Mouse (Mus musculus): Measurements from ENCODE around the gene Rangrf. TPM values are rescaled to one million over a fixed set of nuclear protein-coding genes. Genes with fewer than 3 reads are reported as not detected.
"Not testable (repeated sequence)": the region's sequence is repeated elsewhere in the genome, so short reads cannot be mapped to it uniquely, and the experiment has no call there.

The Rangrf gene
- polyA plus RNA-seq, 1 experiment from 2014 or later, result 69.7 TPM

GRCm38 (mm10) chr11:68954408-68954807 lies 20.6 kb downstream of the Rangrf start:
- Histone ChIP-seq H3K27ac (peak overlapping the region; percentile 64), H3K9me3 (no peaks in the 10 kb centered on the region), H3K4me1 (replicated peaks) (peaks cover 28% of the 10 kb centered on the region), H3K4me3 (peak overlapping the region; percentile 51), H3K36me3 (no peaks in the 10 kb centered on the region), H3K27me3 (ENCODE audit: insufficient read depth, poor library complexity, severe bottlenecking) (peaks cover 79% of the 10 kb centered on the region)
- peak; percentile 29 for DNase-seq (ENCODE audit: low spot score)
- 2% methylated on average over 17 of the region's 17 CpGs for WGBS

- H3K27me3 ChIP-seq (ENCODE audit: insufficient read depth, poor library complexity, severe bottlenecking), result peaks cover 79% of the 10 kb centered on the region
- no peaks in the 10 kb centered on the region for H3K9me3 ChIP-seq
- peaks cover 28% of the 10 kb centered on the region for H3K4me1 ChIP-seq (replicated peaks)
- 4% methylated on average over 13 of the region's 13 CpGs for WGBS
- H3K36me3 ChIP-seq, result no peaks in the 10 kb centered on the region
- H3K4me3 ChIP-seq, result peak overlapping the region; percentile 51
- peak; percentile 25 for DNase-seq (ENCODE audit: low spot score)
- H3K27ac ChIP-seq, result no peak overlapping the region
These were observed 21.1 kb downstream of the Rangrf start for GRCm38 (mm10) chr11:68953903-68954302.

GRCm38 (mm10) chr11:68947542-68947993 lies 27.4 kb downstream of the Rangrf start:
- WGBS, result 4% methylated on average over 12 of the region's 12 CpGs
- H3K27ac ChIP-seq, result 0 out of 2 replicates have a peak overlapping the region, but pooled peaks have one; percentile 1
- DNase-seq (ENCODE audit: low spot score), result peak; percentile 17
- peak overlapping the region; percentile 31 for H3K4me3 ChIP-seq
- H3K27me3 ChIP-seq (ENCODE audit: insufficient read depth, poor library complexity, severe bottlenecking), result peaks cover 52% of the 10 kb centered on the region
- H3K4me1 ChIP-seq (replicated peaks), result peaks cover 11% of the 10 kb centered on the region
- no peaks in the 10 kb centered on the region for H3K9me3 ChIP-seq
- 0 out of 2 replicates have a peak, but pooled peaks cover 3% of the 10 kb centered on the region for H3K36me3 ChIP-seq

- peaks cover 46% of the 10 kb centered on the region for H3K27me3 ChIP-seq (ENCODE audit: insufficient read depth, poor library complexity, severe bottlenecking)
- 0 out of 2 replicates have a peak, but pooled peaks cover 3% of the 10 kb centered on the region for H3K36me3 ChIP-seq
- H3K9me3 ChIP-seq, result no peaks in the 10 kb centered on the region
- peaks cover 11% of the 10 kb centered on the region for H3K4me1 ChIP-seq (replicated peaks)
- H3K4me3 ChIP-seq, result peak overlapping the region; percentile 31
- no peak overlapping the region; the same call in 1 of the 2 replicates for H3K27ac ChIP-seq
- no peak for DNase-seq (ENCODE audit: low spot score)
- 9% methylated on average over 16 of the region's 16 CpGs for WGBS
These were observed 28.1 kb downstream of the Rangrf start for GRCm38 (mm10) chr11:68946806-68947440.

- no peak overlapping the region for H3K4me3 ChIP-seq
- H3K27ac ChIP-seq, result no peak overlapping the region
- H3K36me3 ChIP-seq, result 0 out of 2 replicates have a peak, but pooled peaks cover 3% of the 10 kb centered on the region
- H3K4me1 ChIP-seq (replicated peaks), result peaks cover 11% of the 10 kb centered on the region
- H3K27me3 ChIP-seq (ENCODE audit: insufficient read depth, poor library complexity, severe bottlenecking), result peaks cover 37% of the 10 kb centered on the region
- DNase-seq (ENCODE audit: low spot score), result no peak
- H3K9me3 ChIP-seq, result no peaks in the 10 kb centered on the region
- WGBS, result 83% methylated on average over 4 of the region's 4 CpGs
These were observed 29.0 kb downstream of the Rangrf start for GRCm38 (mm10) chr11:68946001-68946400.

- Histone ChIP-seq H3K27ac (no peak overlapping the region), H3K27me3 (ENCODE audit: insufficient read depth, poor library complexity, severe bottlenecking) (peaks cover 34% of the 10 kb centered on the region), H3K4me3 (no peak overlapping the region), H3K36me3 (0 out of 2 replicates have a peak, but pooled peaks cover 3% of the 10 kb centered on the region), H3K4me1 (replicated peaks) (peaks cover 15% of the 10 kb centered on the region), H3K9me3 (no peaks in the 10 kb centered on the region)
- DNase-seq (ENCODE audit: low spot score), result no peak
- WGBS, result 87% methylated on average over 2 of the region's 2 CpGs
These were observed 29.7 kb downstream of the Rangrf start for GRCm38 (mm10) chr11:68945245-68945644.

GRCm38 (mm10) chr11:68942731-68943130 lies 32.3 kb downstream of the Rangrf start:
- Histone ChIP-seq H3K27ac (no peak overlapping the region), H3K9me3 (no peaks in the 10 kb centered on the region)

GRCm38 (mm10) chr11:68940516-68940915 lies 34.5 kb downstream of the Rangrf start:
- H3K27ac ChIP-seq, result peak overlapping the region; percentile 89
- H3K27me3 ChIP-seq (ENCODE audit: insufficient read depth, poor library complexity, severe bottlenecking), result no peaks in the 10 kb centered on the region
- peak overlapping the region; percentile 57 for H3K4me3 ChIP-seq
- H3K36me3 ChIP-seq, result 0 out of 2 replicates have a peak, but pooled peaks cover 3% of the 10 kb centered on the region
- DNase-seq (ENCODE audit: low spot score), result no peak
- no peaks in the 10 kb centered on the region for H3K9me3 ChIP-seq
- 73% methylated on average over 4 of the region's 4 CpGs for WGBS
- H3K4me1 ChIP-seq (replicated peaks), result peaks cover 11% of the 10 kb centered on the region

More at GRCm38 (mm10) chr11:68942731-68943130, 32.3 kb downstream of the Rangrf start:
- DNase-seq (ENCODE audit: low spot score), result no peak
- 88% methylated on average over 8 of the region's 8 CpGs for WGBS
- Histone ChIP-seq H3K36me3 (0 out of 2 replicates have a peak, but pooled peaks cover 3% of the 10 kb centered on the region), H3K4me1 (replicated peaks) (peaks cover 22% of the 10 kb centered on the region), H3K4me3 (no peak overlapping the region), H3K27me3 (ENCODE audit: insufficient read depth, poor library complexity, severe bottlenecking) (peaks cover 22% of the 10 kb centered on the region)

- 6% methylated on average over 16 of the region's 16 CpGs for WGBS
- H3K4me3 ChIP-seq, result peak overlapping the region; percentile 57
- H3K27me3 ChIP-seq (ENCODE audit: insufficient read depth, poor library complexity, severe bottlenecking), result no peaks in the 10 kb centered on the region
- peak overlapping the region; percentile 89 for H3K27ac ChIP-seq
- peak; percentile 90 for DNase-seq (ENCODE audit: low spot score)
- no peaks in the 10 kb centered on the region for H3K9me3 ChIP-seq
- peaks cover 11% of the 10 kb centered on the region for H3K4me1 ChIP-seq (replicated peaks)
- H3K36me3 ChIP-seq, result 0 out of 2 replicates have a peak, but pooled peaks cover 3% of the 10 kb centered on the region
These were observed 35.3 kb downstream of the Rangrf start for GRCm38 (mm10) chr11:68939451-68940304.

GRCm38 (mm10) chr11:68936951-68937350 lies 38.0 kb downstream of the Rangrf start:
- 92% methylated on average over 4 of the region's 4 CpGs for WGBS

GRCm38 (mm10) chr11:68933885-68934507 lies 41.0 kb downstream of the Rangrf start:
- H3K4me3 ChIP-seq, result no peak overlapping the region
- H3K4me1 ChIP-seq (replicated peaks), result 0 out of 2 replicates have a peak, but pooled peaks cover 3% of the 10 kb centered on the region
- DNase-seq (ENCODE audit: low spot score), result no peak
- 77% methylated on average over 5 of the region's 5 CpGs for WGBS
- H3K27ac ChIP-seq, result no peak overlapping the region
- H3K27me3 ChIP-seq (ENCODE audit: insufficient read depth, poor library complexity, severe bottlenecking), result no peaks in the 10 kb centered on the region
- H3K9me3 ChIP-seq, result no peaks in the 10 kb centered on the region
- no peaks in the 10 kb centered on the region for H3K36me3 ChIP-seq

More at GRCm38 (mm10) chr11:68936951-68937350, 38.0 kb downstream of the Rangrf start:
- not testable (repeated sequence) for H3K27ac ChIP-seq; H3K9me3 ChIP-seq; H3K36me3 ChIP-seq; DNase-seq (ENCODE audit: low spot score); H3K27me3 ChIP-seq (ENCODE audit: insufficient read depth, poor library complexity, severe bottlenecking); H3K4me3 ChIP-seq
- H3K4me1 ChIP-seq (replicated peaks), result peaks cover 14% of the 10 kb centered on the region

- Histone ChIP-seq H3K27me3 (ENCODE audit: insufficient read depth, poor library complexity, severe bottlenecking) (no peaks in the 10 kb centered on the region), H3K36me3 (no peaks in the 10 kb centered on the region), H3K27ac (no peak overlapping the region), H3K9me3 (no peaks in the 10 kb centered on the region), H3K4me1 (replicated peaks) (0 out of 2 replicates have a peak, but pooled peaks cover 3% of the 10 kb centered on the region), H3K4me3 (no peak overlapping the region)
- no peak for DNase-seq (ENCODE audit: low spot score)
- WGBS, result 81% methylated on average over 6 of the region's 6 CpGs
These were observed 45.0 kb downstream of the Rangrf start for GRCm38 (mm10) chr11:68929947-68930346.

Data from hindbrain, embryonic 10.5 days (tissue).